Mouse (Mus musculus): Measurements from ENCODE around the gene Erg. TPM values are rescaled to one million over a fixed set of nuclear protein-coding genes. Genes with fewer than 3 reads are reported as not detected.

Gene Erg
- polyA plus RNA-seq, 1 experiment: 4.2 TPM

DNA sequence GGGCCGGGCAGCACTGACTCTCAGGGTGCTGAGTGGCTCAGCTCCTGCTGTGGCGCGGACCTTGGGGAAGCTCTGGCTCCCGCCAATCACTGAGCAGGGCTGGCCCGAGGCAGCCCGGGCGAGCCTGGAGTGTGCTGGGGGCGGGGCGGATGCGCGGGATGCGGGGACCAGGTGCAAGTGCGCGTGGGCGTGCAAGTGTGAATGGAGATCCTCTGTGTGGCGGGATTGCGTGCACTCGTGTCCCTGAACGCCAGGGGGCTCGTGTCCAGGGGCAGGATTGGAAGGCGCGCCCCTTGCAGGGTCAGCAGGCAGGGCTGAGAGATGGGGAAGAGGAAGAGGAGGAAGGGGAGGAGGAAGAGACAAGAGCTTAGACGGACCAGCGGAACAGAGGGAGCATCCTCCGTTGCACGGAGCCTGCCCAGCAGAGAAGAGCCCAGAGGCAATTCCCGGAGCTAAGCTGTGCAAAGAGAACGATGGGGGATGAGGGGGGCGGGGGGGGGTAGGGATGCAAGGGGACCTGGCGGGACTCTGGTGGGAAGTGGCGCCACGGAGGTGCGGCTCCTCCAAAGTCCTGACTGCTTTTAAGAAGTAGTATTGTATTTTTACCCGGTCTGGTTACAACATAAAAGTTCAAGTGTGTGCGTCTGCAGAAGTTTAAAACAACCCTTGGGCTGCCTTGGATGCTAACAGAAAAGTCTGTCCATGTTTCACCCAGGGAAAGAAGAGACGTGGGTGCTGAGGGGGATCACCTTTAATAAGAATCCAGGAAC is 667 bp downstream of the Erg start:
- Histone ChIP-seq H3K36me3 (ENCODE audit: control insufficient read depth, insufficient read depth, low read length) (no peaks in the 10 kb centered on the region), H3K4me3 (ENCODE audit: low read depth, low read length) (peak overlapping the region; percentile 50), H3K27ac (ENCODE audit: insufficient read depth, low read depth, low read length) (no peak overlapping the region), H3K27me3 (ENCODE audit: control insufficient read depth, insufficient read depth, low read length) (peaks cover 23% of the 10 kb centered on the region), H3K4me1 (ENCODE audit: control insufficient read depth, insufficient read depth, insufficient read length, low read length) (peaks cover 7% of the 10 kb centered on the region)
- TF ChIP-seq POLR2A (IDR thresholded peaks at IDR 0.05; ENCODE audit: low read depth, low read length) (no peak), CTCF (IDR thresholded peaks at IDR 0.05; ENCODE audit: extremely low read depth, insufficient read length, insufficient replicate concordance, low read depth, low read length) (no peak)
- WGBS: 3% methylated on average over 36 of the region's 36 CpGs

DNA sequence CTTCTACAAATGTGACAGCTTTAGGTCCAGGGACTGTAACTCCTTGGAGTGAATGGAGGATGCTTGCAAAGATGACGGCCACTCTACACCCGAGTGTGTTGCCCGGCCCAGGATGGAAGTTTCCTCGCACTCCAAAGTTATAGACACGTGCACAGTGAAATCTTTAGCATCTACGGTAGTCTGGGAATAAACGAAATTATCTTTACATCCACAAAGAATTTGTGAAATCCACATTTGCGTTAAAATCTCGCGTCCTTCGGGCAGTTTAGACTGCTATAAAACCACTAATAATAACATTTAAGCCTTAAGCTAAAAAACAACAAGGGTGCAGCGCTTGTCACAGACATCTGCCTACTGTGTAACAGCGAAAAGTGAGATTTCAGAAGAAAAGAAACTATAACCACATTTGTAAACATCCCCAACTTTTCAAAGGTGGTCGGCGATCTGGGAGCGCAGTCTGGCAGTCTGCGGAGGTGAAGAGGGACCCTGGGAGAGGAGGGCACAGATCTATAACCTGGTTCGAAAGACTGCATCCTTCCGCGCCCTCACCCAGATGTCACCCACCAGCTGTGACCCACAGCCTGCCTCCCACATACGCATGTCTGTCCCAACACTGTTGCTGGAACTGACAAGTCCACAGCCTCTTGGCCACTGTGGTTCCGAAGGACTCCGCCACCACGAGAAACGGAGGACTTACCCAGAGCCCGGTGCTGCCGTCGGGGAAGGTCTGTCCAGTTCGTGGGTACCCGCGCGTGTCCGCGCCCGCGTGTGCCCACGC is 1.5 kb downstream of the Erg start:
- Histone ChIP-seq H3K27me3 (ENCODE audit: control insufficient read depth, insufficient read depth, low read length) (peaks cover 23% of the 10 kb centered on the region), H3K4me3 (ENCODE audit: low read depth, low read length) (peak overlapping the region; percentile 50), H3K4me1 (ENCODE audit: control insufficient read depth, insufficient read depth, insufficient read length, low read length) (peaks cover 7% of the 10 kb centered on the region), H3K36me3 (ENCODE audit: control insufficient read depth, insufficient read depth, low read length) (no peaks in the 10 kb centered on the region), H3K27ac (ENCODE audit: insufficient read depth, low read depth, low read length) (no peak overlapping the region)
- TF ChIP-seq CTCF (IDR thresholded peaks at IDR 0.05; ENCODE audit: extremely low read depth, insufficient read length, insufficient replicate concordance, low read depth, low read length) (no peak), POLR2A (IDR thresholded peaks at IDR 0.05; ENCODE audit: low read depth, low read length) (no peak)
- WGBS: 15% methylated on average over 37 of the region's 37 CpGs

DNA sequence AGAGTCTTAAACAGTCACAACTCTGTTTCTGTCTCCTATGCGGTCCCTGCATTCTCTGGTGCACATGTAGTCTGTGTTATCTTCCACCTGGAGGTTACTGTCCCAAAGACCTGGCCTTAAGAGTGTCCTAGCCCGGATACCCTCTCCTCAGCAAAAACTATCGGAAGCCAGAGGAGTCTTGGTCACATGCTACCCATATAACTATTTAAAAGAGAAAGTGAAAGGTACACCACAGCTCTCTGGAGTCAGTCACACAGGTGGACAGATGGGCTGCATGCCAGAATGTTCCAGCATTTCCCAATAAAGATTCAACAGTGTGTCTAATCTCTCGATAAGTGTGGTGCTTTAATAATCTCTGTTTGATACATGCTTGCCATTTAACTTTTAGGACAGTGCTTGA is 7.1 kb downstream of the Erg start:
- Histone ChIP-seq H3K4me1 (ENCODE audit: control insufficient read depth, insufficient read depth, insufficient read length, low read length) (peaks cover 3% of the 10 kb centered on the region; the same call in 1 of the 2 replicates), H3K4me3 (ENCODE audit: low read depth, low read length) (no peak overlapping the region), H3K36me3 (ENCODE audit: control insufficient read depth, insufficient read depth, low read length) (no peaks in the 10 kb centered on the region), H3K27ac (ENCODE audit: insufficient read depth, low read depth, low read length) (no peak overlapping the region), H3K27me3 (ENCODE audit: control insufficient read depth, insufficient read depth, low read length) (peaks cover 5% of the 10 kb centered on the region; the same call in 1 of the 2 replicates)
- 32% methylated on average over 4 of the region's 4 CpGs for WGBS
- TF ChIP-seq CTCF (IDR thresholded peaks at IDR 0.05; ENCODE audit: extremely low read depth, insufficient read length, insufficient replicate concordance, low read depth, low read length): no peak
- no peak for TF ChIP-seq POLR2A (IDR thresholded peaks at IDR 0.05; ENCODE audit: low read depth, low read length)

DNA sequence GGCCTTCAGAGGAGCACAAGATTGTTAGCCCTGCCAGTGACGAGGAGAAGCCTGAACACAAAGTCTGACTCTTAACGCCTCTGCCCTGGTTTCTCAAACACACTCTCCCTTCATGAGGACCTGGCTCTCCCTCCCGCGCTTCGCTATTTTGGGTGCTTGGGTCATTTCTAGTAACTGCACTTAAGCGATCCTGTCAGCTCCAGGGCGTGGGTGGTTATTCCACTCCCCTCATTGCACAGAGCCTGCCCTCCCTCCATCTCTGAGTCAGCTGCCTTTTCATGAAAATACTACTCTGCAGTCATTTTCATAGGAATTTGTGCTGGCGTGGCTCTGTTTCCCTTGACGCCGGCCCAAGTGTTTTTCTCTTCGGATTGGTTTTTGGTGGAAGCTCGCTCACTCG is 13.2 kb downstream of the Erg start:
- 75% methylated on average over 13 of the region's 13 CpGs for WGBS
- Histone ChIP-seq H3K36me3 (ENCODE audit: control insufficient read depth, insufficient read depth, low read length) (no peaks in the 10 kb centered on the region), H3K4me1 (ENCODE audit: control insufficient read depth, insufficient read depth, insufficient read length, low read length) (no peaks in the 10 kb centered on the region), H3K4me3 (ENCODE audit: low read depth, low read length) (no peak overlapping the region), H3K27me3 (ENCODE audit: control insufficient read depth, insufficient read depth, low read length) (no peaks in the 10 kb centered on the region), H3K27ac (ENCODE audit: insufficient read depth, low read depth, low read length) (no peak overlapping the region)
- TF ChIP-seq POLR2A (IDR thresholded peaks at IDR 0.05; ENCODE audit: low read depth, low read length): no peak
- no peak for TF ChIP-seq CTCF (IDR thresholded peaks at IDR 0.05; ENCODE audit: extremely low read depth, insufficient read length, insufficient replicate concordance, low read depth, low read length)

DNA sequence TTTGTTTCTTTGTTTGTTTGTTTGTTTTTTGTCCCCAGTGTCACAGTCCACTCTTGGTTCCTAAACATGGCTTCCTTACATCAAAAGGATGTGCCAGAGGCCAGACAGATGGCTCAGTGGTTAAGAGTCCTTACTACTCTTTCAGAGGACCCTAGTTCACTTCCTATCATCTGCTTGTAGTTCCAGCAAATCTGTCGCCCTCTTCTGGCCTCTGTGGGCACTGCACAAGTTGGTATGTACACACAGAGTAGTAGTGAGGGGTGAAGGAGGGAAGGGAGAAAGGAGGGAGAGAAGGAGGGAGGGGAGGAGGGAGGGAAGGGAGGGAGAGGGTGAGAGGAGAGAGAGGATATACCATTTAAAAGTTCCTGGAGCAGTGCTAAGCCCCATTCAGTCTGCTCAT is 15.8 kb downstream of the Erg start:
- Histone ChIP-seq H3K27me3 (ENCODE audit: control insufficient read depth, insufficient read depth, low read length) (no peaks in the 10 kb centered on the region), H3K36me3 (ENCODE audit: control insufficient read depth, insufficient read depth, low read length) (no peaks in the 10 kb centered on the region), H3K27ac (ENCODE audit: insufficient read depth, low read depth, low read length) (no peak overlapping the region), H3K4me3 (ENCODE audit: low read depth, low read length) (no peak overlapping the region), H3K4me1 (ENCODE audit: control insufficient read depth, insufficient read depth, insufficient read length, low read length) (no peaks in the 10 kb centered on the region)
- WGBS: 3% methylated on average over 1 of the region's 1 CpGs
- TF ChIP-seq CTCF (IDR thresholded peaks at IDR 0.05; ENCODE audit: extremely low read depth, insufficient read length, insufficient replicate concordance, low read depth, low read length): peak; percentile 7; the same call in 1 of the 2 replicates
- TF ChIP-seq POLR2A (IDR thresholded peaks at IDR 0.05; ENCODE audit: low read depth, low read length): no peak

DNA sequence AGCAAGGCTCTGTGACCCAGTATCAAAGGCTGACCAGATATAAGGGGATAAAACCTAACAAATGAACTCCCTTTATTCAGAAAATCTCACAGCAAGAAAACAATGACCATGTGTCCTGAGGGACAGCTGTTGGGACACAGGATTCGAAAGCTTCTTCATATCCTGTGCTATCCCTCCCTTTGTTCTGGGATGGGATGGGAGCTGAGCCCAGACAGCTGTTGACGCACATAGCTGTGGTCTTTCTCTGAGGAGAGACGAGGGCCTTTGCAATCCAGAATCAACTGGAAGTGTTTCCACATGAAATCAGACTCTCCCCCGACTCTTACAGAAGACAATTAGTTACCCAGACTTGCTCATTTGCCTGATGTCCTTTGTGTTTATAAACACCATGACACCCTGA is 29.6 kb downstream of the Erg start:
- no peaks in the 10 kb centered on the region for H3K27me3 ChIP-seq (ENCODE audit: control insufficient read depth, insufficient read depth, low read length)
- H3K36me3 ChIP-seq (ENCODE audit: control insufficient read depth, insufficient read depth, low read length): no peaks in the 10 kb centered on the region
- no peaks in the 10 kb centered on the region for H3K4me1 ChIP-seq (ENCODE audit: control insufficient read depth, insufficient read depth, insufficient read length, low read length)
- TF ChIP-seq CTCF (IDR thresholded peaks at IDR 0.05; ENCODE audit: extremely low read depth, insufficient read length, insufficient replicate concordance, low read depth, low read length) (no peak), POLR2A (IDR thresholded peaks at IDR 0.05; ENCODE audit: low read depth, low read length) (no peak)
- WGBS: 72% methylated on average over 4 of the region's 4 CpGs
- H3K4me3 ChIP-seq (ENCODE audit: low read depth, low read length): no peak overlapping the region
- no peak overlapping the region for H3K27ac ChIP-seq (ENCODE audit: insufficient read depth, low read depth, low read length)

DNA sequence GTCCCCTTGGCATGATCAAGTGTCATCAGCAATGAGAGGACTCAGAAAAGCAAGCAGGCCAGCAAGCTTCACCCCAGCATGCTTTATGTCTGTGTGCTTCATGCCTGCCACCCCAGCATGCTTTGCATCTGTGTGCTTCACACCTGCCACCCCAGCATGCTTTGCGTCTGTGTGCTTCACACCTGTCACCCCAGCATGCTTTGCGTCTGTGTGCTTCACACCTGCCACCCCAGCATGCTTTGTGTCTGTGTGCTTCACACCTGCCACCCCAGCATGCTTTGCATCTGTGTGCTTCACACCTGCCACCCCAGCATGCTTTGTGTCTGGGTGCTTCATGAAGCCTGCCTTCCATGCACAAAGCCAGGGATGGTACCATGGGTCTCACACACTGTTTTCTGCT is 33.3 kb downstream of the Erg start:
- H3K4me1 ChIP-seq (ENCODE audit: control insufficient read depth, insufficient read depth, insufficient read length, low read length): no peaks in the 10 kb centered on the region
- H3K36me3 ChIP-seq (ENCODE audit: control insufficient read depth, insufficient read depth, low read length): no peaks in the 10 kb centered on the region
- no peak overlapping the region for H3K4me3 ChIP-seq (ENCODE audit: low read depth, low read length)
- H3K27ac ChIP-seq (ENCODE audit: insufficient read depth, low read depth, low read length): no peak overlapping the region
- WGBS: 89% methylated on average over 2 of the region's 2 CpGs
- H3K27me3 ChIP-seq (ENCODE audit: control insufficient read depth, insufficient read depth, low read length): no peaks in the 10 kb centered on the region
- TF ChIP-seq CTCF (IDR thresholded peaks at IDR 0.05; ENCODE audit: extremely low read depth, insufficient read length, insufficient replicate concordance, low read depth, low read length): no peak
- TF ChIP-seq POLR2A (IDR thresholded peaks at IDR 0.05; ENCODE audit: low read depth, low read length): no peak
